In genomic region chr13:90819934-90820333, GRCm38 (mm10) we compare ENCODE assay signal across 26 mouse cellular contexts.
A peak's percentile ranks its signal among the peaks of the same experiment; 100 is the strongest.
DNase-seq lines count a peak whose midpoint lies in the region; ATAC-seq and TF ChIP-seq lines count a peak whose summit lies in the region.
"Had no signal": no experiment of that assay in that cellular context is flagged by ENCODE, and none has a peak within 500 bp of the region (broad histone marks: within the 10 kb centered on the region; RNA-seq: fewer than 3 reads in every experiment).

No protein-coding gene starts in this region.

- 0 out of 2 replicates have a peak overlapping the region, but pooled peaks have one; percentile 22 for H3K27ac ChIP-seq in heart, embryonic 10.5 days
- H3K27ac ChIP-seq in midbrain, embryonic 14.5 days (replicated peaks; ENCODE audit: low read depth, low read length): no peak overlapping the region
- no peak overlapping the region for H3K27ac ChIP-seq in midbrain, postnatal 0 days (ENCODE audit: low read depth, low read length)
- H3K27ac ChIP-seq: gastrocnemius, adult 2 months; hindbrain, embryonic 14.5 days; limb, embryonic 12.5 days; liver, embryonic 12.5 days; macrophage; neural tube, embryonic 13.5 days had no signal

- no peak for TF ChIP-seq CTCF in midbrain, postnatal 0 days (IDR thresholded peaks at IDR 0.05)

- H3K4me1 ChIP-seq in heart, embryonic 10.5 days: 0 out of 2 replicates have a peak, but pooled peaks cover 6% of the 10 kb centered on the region
- H3K4me1 ChIP-seq in midbrain, embryonic 14.5 days (ENCODE audit: control insufficient read depth, insufficient read depth, low read length): no peaks in the 10 kb centered on the region
- H3K4me1 ChIP-seq in midbrain, postnatal 0 days (ENCODE audit: insufficient read depth, low read length): no peaks in the 10 kb centered on the region
- H3K4me1 ChIP-seq: liver, embryonic 12.5 days; neural tube, embryonic 13.5 days had no signal

- intact Hi-C loops in heart, postnatal 14 days (cut with DNase I): no loop called here

- ATAC-seq in midbrain, embryonic 14.5 days (ENCODE audit: low FRiP score, low TSS enrichment): no peak
- no peak for ATAC-seq in midbrain, postnatal 0 days (ENCODE audit: low FRiP score)
- ATAC-seq: liver, embryonic 12.5 days; liver, postnatal 0 days had no signal

- no peak overlapping the region for H3K4me3 ChIP-seq in heart, embryonic 10.5 days
- no peak overlapping the region for H3K4me3 ChIP-seq in midbrain, embryonic 14.5 days (replicated peaks; ENCODE audit: low read depth, low read length)
- no peak overlapping the region for H3K4me3 ChIP-seq in midbrain, postnatal 0 days (ENCODE audit: low read depth, low read length)
- H3K4me3 ChIP-seq: gastrocnemius, adult 2 months; heart, embryonic 12.5 days; limb, embryonic 12.5 days; liver, embryonic 12.5 days; neural tube, embryonic 13.5 days had no signal

- H3K27me3 ChIP-seq in heart, embryonic 10.5 days (ENCODE audit: insufficient read depth, poor library complexity, severe bottlenecking): no peaks in the 10 kb centered on the region
- H3K27me3 ChIP-seq in midbrain, embryonic 14.5 days (ENCODE audit: control insufficient read depth, insufficient read depth, low read length): no peaks in the 10 kb centered on the region
- no peaks in the 10 kb centered on the region for H3K27me3 ChIP-seq in midbrain, postnatal 0 days (ENCODE audit: insufficient read depth, low read length)
- H3K27me3 ChIP-seq: CH12.LX; heart, embryonic 12.5 days; limb, embryonic 12.5 days; liver, embryonic 12.5 days; neural tube, embryonic 13.5 days had no signal

- H3K4me2 ChIP-seq in midbrain, embryonic 14.5 days (ENCODE audit: low read length): no peak overlapping the region
- no peak overlapping the region for H3K4me2 ChIP-seq in midbrain, postnatal 0 days (ENCODE audit: low read depth, low read length, poor library complexity, severe bottlenecking)
- H3K4me2 ChIP-seq: heart, embryonic 12.5 days; hindbrain, embryonic 14.5 days; limb, embryonic 12.5 days; liver, embryonic 12.5 days; neural tube, embryonic 13.5 days had no signal

- H3K9me3 ChIP-seq in heart, embryonic 10.5 days: no peaks in the 10 kb centered on the region
- no peaks in the 10 kb centered on the region for H3K9me3 ChIP-seq in midbrain, embryonic 14.5 days (ENCODE audit: control insufficient read depth, low read length)
- H3K9me3 ChIP-seq in midbrain, postnatal 0 days (ENCODE audit: low read length): no peaks in the 10 kb centered on the region
- H3K9me3 ChIP-seq: heart, embryonic 12.5 days; limb, embryonic 12.5 days; liver, embryonic 12.5 days; neural tube, embryonic 13.5 days had no signal

- DNase-seq in embryo, embryonic 11 days: peak; percentile 27
- DNase-seq in embryo, embryonic 10 days (ENCODE audit: low spot score): no peak
- no peak for DNase-seq in heart, embryonic 10.5 days (ENCODE audit: low spot score)
- DNase-seq in heart, postnatal 14 days: no peak
- DNase-seq in midbrain, embryonic 14.5 days: peak; percentile 20
- DNase-seq in midbrain, postnatal 0 days (ENCODE audit: low spot score): no peak
- no peak for DNase-seq in thymus, postnatal 25 days
- DNase-seq in T-cell, adult 2 months (ENCODE audit: low spot score): no peak
- DNase-seq: adrenal gland, adult 8-10 months; cerebellum, adult 11 months; cerebellum, adult 9-11 months; gastrocnemius, adult 2 months; gastrocnemius, postnatal 36 days; heart, adult 18-20 months; kidney, adult 2 months; liver, postnatal 0 days; lung, postnatal 10 days; thymus, adult 2 months; thymus, postnatal 4 days had no signal

- 53% methylated on average over 7 of the region's 7 CpGs for WGBS in heart, embryonic 10.5 days
- 46% methylated on average over 7 of the region's 7 CpGs for WGBS in midbrain, embryonic 14.5 days
- 61% methylated on average over 7 of the region's 7 CpGs for WGBS in midbrain, postnatal 0 days

- no peaks in the 10 kb centered on the region for H3K36me3 ChIP-seq in heart, embryonic 10.5 days
- H3K36me3 ChIP-seq in midbrain, embryonic 14.5 days (ENCODE audit: control insufficient read depth, insufficient read depth, low read length): no peaks in the 10 kb centered on the region
- H3K36me3 ChIP-seq in midbrain, postnatal 0 days (ENCODE audit: insufficient read depth, low read length): no peaks in the 10 kb centered on the region
- H3K36me3 ChIP-seq: heart, embryonic 12.5 days; limb, embryonic 12.5 days; liver, embryonic 12.5 days; neural tube, embryonic 13.5 days had no signal

- no peak overlapping the region for H3K9ac ChIP-seq in midbrain, embryonic 14.5 days (replicated peaks; ENCODE audit: low read length)
- H3K9ac ChIP-seq in midbrain, postnatal 0 days (replicated peaks; ENCODE audit: low read length, poor library complexity, severe bottlenecking): no peak overlapping the region
- H3K9ac ChIP-seq: heart, embryonic 12.5 days; hindbrain, embryonic 14.5 days; limb, embryonic 12.5 days; liver, embryonic 12.5 days; liver, postnatal 0 days; neural tube, embryonic 13.5 days had no signal

Comparison
In these comparisons a context has a peak if more than half of its experiments do, and no peak if none do; other contexts are left out.
1. DNase-seq: peak in embryo, embryonic 11 days (single experiment) and midbrain, embryonic 14.5 days (single experiment); none in embryo, embryonic 10 days (single experiment), heart, embryonic 10.5 days (single experiment), heart, postnatal 14 days (0 of 2), midbrain, postnatal 0 days (single experiment), thymus, postnatal 25 days (single experiment) and T-cell, adult 2 months (single experiment).